Mouse (Mus musculus) cerebellum, adult 2 months (tissue): ENCODE results near the gene Ddr1.

Experiments
- CTCF ChIP-seq: fragments of 200-500 bp; IDR thresholded peaks from 2 replicates; pipeline ENCODE4 v1.5.1; 2011; ENCODE audit warnings: low read depth, mild to moderate bottlenecking, control low read depth, low read length, moderate library complexity, borderline replicate concordance; ENCODE audit not compliant: insufficient read depth
- POLR2A ChIP-seq: fragments of 200-500 bp; IDR thresholded peaks from 2 replicates; pipeline ENCODE4 v1.6.1; 2011; ENCODE audit warnings: low read length, control low read depth, borderline replicate concordance; ENCODE audit not compliant: insufficient read depth

- no peak for TF ChIP-seq CTCF
- no peak for TF ChIP-seq POLR2A
Observed at GRCm38 (mm10) chr17:35698501-35698883, 5.9 kb downstream of the Ddr1 start.
